Mouse (Mus musculus): ENCODE data around the gene 4930562C15Rik.

GRCm38 (mm10) chr16:4789810-4790559 is 45.2 kb upstream of the 4930562C15Rik start, which contains the start of gene Cdip1:
- TF ChIP-seq CTCF (IDR thresholded peaks at IDR 0.05; ENCODE audit: borderline replicate concordance, insufficient read depth, low read length) (no peak), POLR2A (IDR thresholded peaks at IDR 0.05; ENCODE audit: low read depth, low read length) (peak; percentile 77)
